Mouse (Mus musculus) testis, adult 2 months (tissue): ENCODE data around the gene Ppm1l.

Experiments used
- CTCF ChIP-seq: fragments of 200-500 bp; IDR thresholded peaks from 2 replicates; pipeline ENCODE4 v1.5.1; 2012; ENCODE audit warnings: low read depth, mild to moderate bottlenecking, inconsistent platforms, low read length, moderate library complexity; ENCODE audit not compliant: control insufficient read depth, insufficient read depth, insufficient replicate concordance
- POLR2A ChIP-seq: fragments of 200-500 bp; IDR thresholded peaks from 2 replicates; pipeline ENCODE4 v1.6.1; 2012; ENCODE audit warnings: low read depth, mild to moderate bottlenecking, inconsistent platforms, low read length, moderate library complexity; ENCODE audit not compliant: control insufficient read depth

DNA sequence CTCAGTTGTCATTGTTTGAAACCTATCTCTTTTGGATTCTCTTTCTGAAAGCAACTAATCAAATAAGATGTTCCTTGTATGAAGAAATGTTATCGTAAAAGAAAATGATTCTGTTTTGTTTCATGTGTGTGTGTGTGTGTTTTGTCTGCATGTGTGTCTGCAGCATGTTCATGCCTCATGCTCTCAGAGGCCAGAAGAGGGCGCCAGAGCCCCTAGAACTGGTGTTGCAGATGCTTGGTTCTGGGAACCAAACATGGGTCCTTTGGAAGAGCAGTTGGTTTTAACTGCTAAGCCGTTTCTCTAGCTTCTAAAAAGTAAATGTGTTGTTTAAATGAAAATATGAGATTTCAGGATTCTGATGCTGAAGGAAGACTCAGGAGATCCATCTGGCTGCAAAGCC lies 56.1 kb downstream of the Ppm1l start:
- no peak for TF ChIP-seq POLR2A
- peak; percentile 58; the same call in 1 of the 2 replicates for TF ChIP-seq CTCF
